Mouse (Mus musculus) small intestine, adult 2 months (tissue): ENCODE results near the gene Scn3b.

Experiments used
- CTCF ChIP-seq: fragments of 200-500 bp; IDR thresholded peaks from 2 replicates; pipeline ENCODE4 v1.5.1; 2012; ENCODE audit warnings: low read depth, mild to moderate bottlenecking, control low read depth, inconsistent platforms, low read length, moderate library complexity, mixed read lengths; ENCODE audit not compliant: insufficient replicate concordance, insufficient read length; ENCODE audit errors: extremely low read depth
- POLR2A ChIP-seq: fragments of 200-500 bp; IDR thresholded peaks from 2 replicates; pipeline ENCODE4 v1.6.1; 2012; ENCODE audit warnings: low read depth, mild to moderate bottlenecking, control low read depth, inconsistent platforms, low read length, moderate library complexity

DNA sequence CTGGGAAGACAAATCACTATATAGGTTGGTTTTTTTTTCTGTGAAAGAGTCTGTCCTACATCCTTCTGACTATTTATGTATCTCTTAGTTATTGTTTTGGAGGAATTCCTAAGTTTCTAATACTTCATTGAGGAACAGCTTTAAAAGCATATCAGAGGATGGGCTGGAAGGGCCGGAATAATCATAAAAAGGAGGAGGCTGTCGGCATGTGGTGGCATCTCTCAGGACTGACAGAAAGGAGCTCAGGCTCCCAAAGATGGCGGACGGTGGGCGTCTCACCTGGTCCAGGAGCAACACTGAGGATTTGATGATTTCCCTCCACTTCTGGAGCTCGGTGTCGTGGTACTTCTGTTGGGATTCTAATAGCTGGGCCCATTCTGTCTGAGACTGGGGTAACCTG lies 30.3 kb downstream of the Scn3b start:
- TF ChIP-seq CTCF (no peak), POLR2A (no peak)
